In the genomic region with DNA sequence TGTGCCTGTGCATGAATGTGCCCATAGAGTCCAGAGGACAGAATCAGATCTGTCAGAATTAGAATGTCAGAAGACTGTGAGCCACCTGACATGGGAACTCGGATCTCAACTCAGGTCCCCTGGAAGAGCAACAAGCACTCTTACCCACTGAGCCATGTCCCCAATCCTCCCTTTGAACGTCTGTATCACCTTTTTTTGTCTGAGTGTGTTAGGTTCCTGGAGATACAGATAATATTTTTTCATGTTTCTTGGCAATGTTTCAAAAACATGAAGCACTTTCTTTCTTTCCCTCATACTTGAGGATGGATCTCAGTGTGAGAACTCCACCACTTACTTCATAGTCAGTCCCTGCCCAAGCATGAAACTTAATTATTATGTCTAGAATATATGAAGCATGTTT, we compare ENCODE assay signal across 26 mouse cellular contexts.
"Had no signal": no experiment of that assay in that cellular context is flagged by ENCODE, and none has a peak within 500 bp of the region (broad histone marks: within the 10 kb centered on the region; RNA-seq: fewer than 3 reads in every experiment).

No protein-coding gene starts in this region.

- H3K4me2 ChIP-seq: heart, embryonic 11.5 days; heart, embryonic 13.5 days; heart, embryonic 15.5 days; hindbrain, embryonic 12.5 days; hindbrain, embryonic 14.5 days; intestine, embryonic 15.5 days; limb, embryonic 12.5 days; liver, embryonic 13.5 days had no signal

- H3K9me3 ChIP-seq: heart, embryonic 13.5 days; heart, embryonic 15.5 days; hindbrain, embryonic 10.5 days; hindbrain, embryonic 12.5 days; intestine, embryonic 15.5 days; limb, embryonic 10.5 days; limb, embryonic 12.5 days; liver, embryonic 13.5 days had no signal

- H3K27me3 ChIP-seq: heart, embryonic 13.5 days; heart, embryonic 15.5 days; hindbrain, embryonic 12.5 days; intestine, embryonic 15.5 days; limb, embryonic 12.5 days; liver, embryonic 13.5 days had no signal

- H3K4me3 ChIP-seq: gastrocnemius, adult 2 months; heart, adult 2 months; heart, embryonic 13.5 days; heart, embryonic 15.5 days; hindbrain, embryonic 10.5 days; hindbrain, embryonic 12.5 days; intestine, embryonic 15.5 days; layer of hippocampus, adult 2 months; left cerebral cortex, adult 2 months; limb, embryonic 10.5 days; limb, embryonic 12.5 days; liver, embryonic 13.5 days had no signal

- ATAC-seq: hindbrain, embryonic 16.5 days; inflammation-experienced regulatory T-cells, adult 6 months; intestine, embryonic 15.5 days; intestine, postnatal 0 days had no signal

- H3K27ac ChIP-seq: gastrocnemius, adult 2 months; heart, adult 2 months; heart, embryonic 13.5 days; heart, embryonic 15.5 days; hindbrain, embryonic 10.5 days; hindbrain, embryonic 12.5 days; hindbrain, embryonic 14.5 days; intestine, embryonic 15.5 days; layer of hippocampus, adult 2 months; left cerebral cortex, adult 2 months; limb, embryonic 10.5 days; limb, embryonic 12.5 days; liver, embryonic 13.5 days had no signal

- DNase-seq: gastrocnemius, adult 2 months; gastrocnemius, postnatal 10 days; gastrocnemius, postnatal 25 days; heart, adult 2 months; heart, postnatal 14 days; heart, postnatal 4 days; kidney, adult 18-20 months; kidney, adult 8-10 months; kidney, postnatal 10 days; kidney, postnatal 25 days; kidney, postnatal 4 days; liver, embryonic 13.5 days had no signal

- H3K9ac ChIP-seq: heart, embryonic 13.5 days; heart, embryonic 15.5 days; hindbrain, embryonic 12.5 days; hindbrain, embryonic 14.5 days; intestine, embryonic 15.5 days; limb, embryonic 12.5 days; liver, embryonic 13.5 days had no signal

- H3K4me1 ChIP-seq: hindbrain, embryonic 10.5 days; hindbrain, embryonic 12.5 days; intestine, embryonic 15.5 days; limb, embryonic 10.5 days; limb, embryonic 12.5 days had no signal
